In genomic region chr19:36925671-36926552, GRCm38 (mm10) we compare ENCODE assay signal across 7 mouse cellular contexts. TPM values are rescaled to one million over a fixed set of nuclear protein-coding genes. Genes with fewer than 3 reads are reported as not detected.
DNase-seq lines count a peak whose midpoint lies in the region; ATAC-seq and TF ChIP-seq lines count a peak whose summit lies in the region.

Gene Btaf1 (plus strand): TSS chr19:36926079.

- H3K36me3 ChIP-seq in intestine, embryonic 14.5 days (ENCODE audit: control insufficient read depth, insufficient read depth, low read length) = no peaks in the 10 kb centered on the region
- H3K36me3 ChIP-seq in midbrain, embryonic 11.5 days (ENCODE audit: control insufficient read depth, insufficient read depth, low read length) = no peaks in the 10 kb centered on the region
- H3K36me3 ChIP-seq in small intestine, adult 2 months (ENCODE audit: control insufficient read depth, insufficient read depth, low read length) = no peaks in the 10 kb centered on the region

- H3K9me3 ChIP-seq in intestine, embryonic 14.5 days (ENCODE audit: control insufficient read depth, low read length) = no peaks in the 10 kb centered on the region
- no peaks in the 10 kb centered on the region for H3K9me3 ChIP-seq in midbrain, embryonic 11.5 days (ENCODE audit: control insufficient read depth, low read length)

- TF ChIP-seq POLR2A in small intestine, adult 2 months (IDR thresholded peaks at IDR 0.05; ENCODE audit: low read depth, low read length) = peak; percentile 69

- peak within 1 kb of the TSS; percentile 90 for H3K9ac ChIP-seq in intestine, embryonic 14.5 days (ENCODE audit: low read length)
- H3K9ac ChIP-seq in midbrain, embryonic 11.5 days (ENCODE audit: low read length) = peak within 1 kb of the TSS; percentile 92

- no peaks in the 10 kb centered on the region for H3K27me3 ChIP-seq in intestine, embryonic 14.5 days (replicated peaks; ENCODE audit: control insufficient read depth, insufficient read depth, low read length)
- no peaks in the 10 kb centered on the region for H3K27me3 ChIP-seq in midbrain, embryonic 11.5 days (ENCODE audit: control insufficient read depth, insufficient read depth, low read length)
- no peaks in the 10 kb centered on the region for H3K27me3 ChIP-seq in small intestine, adult 2 months (ENCODE audit: control insufficient read depth, insufficient read depth, low read length)

- under 1% methylated on average over 85 of the region's 98 CpGs for WGBS in intestine, embryonic 14.5 days
- WGBS in midbrain, embryonic 11.5 days = under 1% methylated on average over 96 of the region's 98 CpGs
- WGBS in small intestine, adult 2 months = under 1% methylated on average over 98 of the region's 98 CpGs

- H3K4me3 ChIP-seq in intestine, embryonic 14.5 days (ENCODE audit: low read depth, low read length) = peak within 1 kb of the TSS; percentile 95
- peak within 1 kb of the TSS; percentile 96 for H3K4me3 ChIP-seq in midbrain, embryonic 11.5 days (ENCODE audit: low read depth, low read length)
- H3K4me3 ChIP-seq in small intestine, adult 2 months (ENCODE audit: low read depth, low read length) = peak within 1 kb of the TSS; percentile 81

- peak within 1 kb of the TSS; percentile 91 for H3K27ac ChIP-seq in intestine, embryonic 14.5 days (ENCODE audit: low read depth)
- peak within 1 kb of the TSS; percentile 79 for H3K27ac ChIP-seq in midbrain, embryonic 11.5 days (ENCODE audit: low read depth, low read length)
- peak within 1 kb of the TSS; percentile 85 for H3K27ac ChIP-seq in small intestine, adult 2 months (ENCODE audit: insufficient read depth, low read depth, low read length)

- peak within 1 kb of the TSS; percentile 66 for H3K4me2 ChIP-seq in intestine, embryonic 14.5 days (ENCODE audit: low read length)
- peak within 1 kb of the TSS; percentile 58 for H3K4me2 ChIP-seq in midbrain, embryonic 11.5 days

- intact Hi-C loops in gastrocnemius, postnatal 14 days (cut with DNase I; ENCODE audit: low total_unique reads) = no loop called here
- intact Hi-C loops in left cerebral cortex, postnatal 36 days (cut with DNase I) = no loop called here

- peaks cover 13% of the 10 kb centered on the region for H3K4me1 ChIP-seq in intestine, embryonic 14.5 days (replicated peaks; ENCODE audit: control insufficient read depth, insufficient read depth, low read length)
- H3K4me1 ChIP-seq in midbrain, embryonic 11.5 days (ENCODE audit: control insufficient read depth, insufficient read depth, low read length) = peaks cover 6% of the 10 kb centered on the region; the same call in 1 of the 2 replicates
- H3K4me1 ChIP-seq in small intestine, adult 2 months (ENCODE audit: control insufficient read depth, insufficient read depth, insufficient read length, low read length) = 0 out of 2 replicates have a peak, but pooled peaks cover 1% of the 10 kb centered on the region

- no peak for TF ChIP-seq CTCF in small intestine, adult 2 months (IDR thresholded peaks at IDR 0.05; ENCODE audit: extremely low read depth, insufficient read length, insufficient replicate concordance, low read depth, low read length)

- ATAC-seq in intestine, embryonic 14.5 days (replicated peaks; ENCODE audit: low FRiP score, low TSS enrichment, low read depth) = peak; percentile 96
- ATAC-seq in midbrain, embryonic 11.5 days (ENCODE audit: low FRiP score) = peak; percentile 98

- DNase-seq in adrenal gland, adult 18-20 months (ENCODE audit: low spot score in 2 of 2) = peak; percentile 88 to 93
- DNase-seq in embryo, embryonic 10.5 days (ENCODE audit: low spot score) = peak; percentile 93
- DNase-seq in gastrocnemius, postnatal 14 days = peak; percentile 88
- peak; percentile 94 for DNase-seq in intestine, embryonic 14.5 days (ENCODE audit: low spot score)
- peak; percentile 83 to 87 for DNase-seq in left cerebral cortex, postnatal 36 days (ENCODE audit: low spot score in 2 of 2)
- peak; percentile 99 for DNase-seq in midbrain, embryonic 11.5 days (ENCODE audit: low spot score, missing footprints)

RNA-seq across cellular contexts. Expression of gene Btaf1, which starts in this region (rescaled TPM):
- 10 to 100 TPM; 29.2 to 31.0 TPM for total RNA-seq in adrenal gland, adult 18-20 months (2021)
- total RNA-seq in gastrocnemius, postnatal 14 days (2021) = 1 to 10 TPM; 6.3 to 9.9 TPM
- polyA plus RNA-seq in intestine, embryonic 14.5 days (2014; fragmentation: Nextera tagmentation; extraction: Ambion mirVana) = 15.3 and 16.0 TPM in 2 replicates
- 10 to 100 TPM; 20.1 to 27.6 TPM for total RNA-seq in left cerebral cortex, postnatal 36 days (2021)
- polyA plus RNA-seq in midbrain, embryonic 11.5 days (2014; fragmentation: Nextera tagmentation; extraction: Ambion mirVana) = 20.9 and 21.9 TPM in 2 replicates
- polyA plus RNA-seq in small intestine, adult 2 months (2012; rRNA removed) = 1.0 and 2.1 TPM in 2 replicates

Comparison
In these comparisons a context has a peak if more than half of its experiments do, and no peak if none do; other contexts are left out.
1. Peak in every context shown above with its lines: DNase-seq, ATAC-seq, H3K4me3 ChIP-seq and H3K27ac ChIP-seq.